Mouse (Mus musculus): ENCODE measurements around the gene Gm3194. TPM values are rescaled to one million over a fixed set of nuclear protein-coding genes. Genes with fewer than 3 reads are reported as not detected.
"Not testable (repeated sequence)": the region's sequence is repeated elsewhere in the genome, so short reads cannot be mapped to it uniquely, and the experiment has no call there.

The Gm3194 gene
- polyA plus RNA-seq (2015; fragmentation: Nextera tagmentation; extraction: Ambion mirVana), result 2.2 and 2.6 TPM in 2 replicates

- not testable (repeated sequence) for H3K4me1 ChIP-seq (replicated peaks); H3K27me3 ChIP-seq; H3K4me3 ChIP-seq; H3K27ac ChIP-seq (replicated peaks); H3K36me3 ChIP-seq; H3K9me3 ChIP-seq; H3K9ac ChIP-seq; H3K4me2 ChIP-seq; ATAC-seq (ENCODE audit: low read depth)
- no CpG with 5 or more reads among the region's 3 CpGs for WGBS
Observed at GRCm38 (mm10) chr14:5455367-5455766, at the start of gene Gm3194. Gene Gm3194 (minus strand): TSS chr14:5455467.

DNA sequence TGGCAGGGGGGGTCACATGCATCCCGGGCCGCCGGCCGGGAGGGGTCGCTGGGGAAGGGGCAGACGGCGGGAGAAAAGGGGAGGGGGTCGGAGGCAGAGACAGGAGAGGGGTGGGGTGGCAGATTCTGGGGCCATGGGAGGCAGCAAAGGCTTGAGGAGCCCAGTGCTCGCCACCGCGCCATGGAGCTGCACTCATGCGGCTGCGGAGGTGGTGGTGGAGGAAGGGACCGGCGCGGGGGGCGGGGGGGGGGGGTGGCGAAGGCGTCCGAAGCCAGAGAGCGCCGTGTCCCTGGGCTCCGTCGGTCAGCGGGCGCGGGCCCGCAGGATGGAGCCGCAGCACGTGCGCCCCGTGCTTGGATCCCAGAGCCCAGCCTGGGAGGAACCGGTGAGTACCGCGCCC lies 46.1 kb upstream of the Gm3194 start, which contains the start of gene Gm3488:
Gene Gm3488, plus strand, starts transcription at position 301 of the 400 bp plus-strand sequence.
- H3K4me1 ChIP-seq (replicated peaks); H3K27ac ChIP-seq (replicated peaks); H3K4me2 ChIP-seq; H3K9ac ChIP-seq; H3K36me3 ChIP-seq; H3K27me3 ChIP-seq; H3K4me3 ChIP-seq; H3K9me3 ChIP-seq; ATAC-seq (ENCODE audit: low read depth): not testable (repeated sequence)
- no CpG with 5 or more reads among the region's 35 CpGs for WGBS

- H3K36me3 ChIP-seq; H3K9ac ChIP-seq; H3K27me3 ChIP-seq; H3K9me3 ChIP-seq; H3K4me2 ChIP-seq; ATAC-seq (ENCODE audit: low read depth); H3K27ac ChIP-seq (replicated peaks); H3K4me1 ChIP-seq (replicated peaks); H3K4me3 ChIP-seq: not testable (repeated sequence)
- WGBS, result 81% methylated on average over 4 of the region's 5 CpGs
Observed at GRCm38 (mm10) chr14:5483907-5484306, 28.6 kb upstream of the Gm3194 start, which contains the start of gene Gm3187. Gene Gm3187 (plus strand): TSS chr14:5484207.

DNA sequence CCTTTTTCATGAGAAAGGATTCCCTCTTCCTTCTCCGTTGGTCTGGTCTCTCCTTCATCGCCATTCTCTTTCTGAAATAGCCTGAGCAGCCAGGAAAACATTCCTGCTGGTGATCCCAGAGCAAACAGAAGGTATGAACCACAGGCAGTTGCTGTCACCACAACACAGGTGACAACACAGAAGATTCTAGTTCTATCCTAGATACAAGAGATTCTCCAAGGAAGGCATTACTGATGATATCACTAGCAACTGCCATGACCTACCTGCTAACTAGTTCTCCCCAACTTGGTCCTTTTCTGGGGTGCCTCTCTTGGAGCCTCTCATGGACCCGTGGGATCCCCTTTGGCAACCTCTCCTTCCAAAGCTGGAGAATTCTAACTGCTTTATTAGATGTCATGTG lies 22.5 kb upstream of the Gm3194 start, which contains the start of gene Gm8246:
Gene Gm8246, minus strand, starts transcription at position 101 of the 400 bp plus-strand sequence.
- not testable (repeated sequence) for H3K9me3 ChIP-seq; H3K9ac ChIP-seq; ATAC-seq (ENCODE audit: low read depth); H3K27me3 ChIP-seq; H3K4me3 ChIP-seq; H3K36me3 ChIP-seq; H3K4me2 ChIP-seq; H3K4me1 ChIP-seq (replicated peaks); H3K27ac ChIP-seq (replicated peaks)
- WGBS, result no CpG with 5 or more reads among the region's 3 CpGs

GRCm38 (mm10) chr14:5460469-5460868 lies 5.2 kb upstream of the Gm3194 start:
- not testable (repeated sequence) for ATAC-seq (ENCODE audit: low read depth)

DNA sequence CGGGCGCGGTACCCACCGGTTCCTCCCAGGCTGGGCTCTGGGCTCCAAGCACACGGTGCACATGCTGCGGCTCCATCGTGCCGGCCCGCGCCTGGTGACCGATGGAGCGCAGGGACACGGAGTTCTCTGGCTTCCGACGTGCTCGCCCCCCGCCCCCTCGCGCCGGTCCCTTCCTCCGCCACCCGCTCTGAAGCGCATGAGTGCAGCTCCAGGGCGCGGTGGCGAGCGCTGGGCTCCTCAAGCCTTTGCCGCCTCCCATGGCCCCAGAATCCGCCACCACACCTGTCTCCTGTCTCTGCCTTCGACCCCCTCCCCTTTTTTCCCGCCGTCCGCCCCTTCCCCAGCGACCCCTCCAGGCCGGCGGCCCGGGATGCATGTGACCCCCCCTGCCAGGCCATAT lies 66.3 kb downstream of the Gm3194 start, which contains the start of gene Gm3500:
Gene Gm3500, minus strand, starts transcription at position 101 of the 400 bp plus-strand sequence.
- H3K36me3 ChIP-seq; ATAC-seq (ENCODE audit: low read depth): not testable (repeated sequence)
- WGBS, result no CpG with 5 or more reads among the region's 37 CpGs

More at GRCm38 (mm10) chr14:5460469-5460868, 5.2 kb upstream of the Gm3194 start:
- not testable (repeated sequence) for H3K27me3 ChIP-seq; H3K9ac ChIP-seq; H3K9me3 ChIP-seq; H3K4me3 ChIP-seq; H3K27ac ChIP-seq (replicated peaks); H3K4me1 ChIP-seq (replicated peaks); H3K4me2 ChIP-seq; H3K36me3 ChIP-seq
- WGBS, result no CpG with 5 or more reads among the region's 19 CpGs

More for the DNA sequence above, 66.3 kb downstream of the Gm3194 start, which contains the start of gene Gm3500:
- H3K27ac ChIP-seq (replicated peaks); H3K9ac ChIP-seq; H3K27me3 ChIP-seq; H3K4me3 ChIP-seq; H3K4me2 ChIP-seq; H3K4me1 ChIP-seq (replicated peaks); H3K9me3 ChIP-seq: not testable (repeated sequence)

Other genes with a start within 250 kb of the Gm3194 start
- gene Gm3526, start 194.9 kb downstream of the Gm3194 start, polyA plus RNA-seq (2015; fragmentation: Nextera tagmentation; extraction: Ambion mirVana), result not detected in 2 replicates
- not detected in 2 replicates for gene Gm3542, start 120.5 kb downstream of the Gm3194 start, polyA plus RNA-seq (2015; fragmentation: Nextera tagmentation; extraction: Ambion mirVana)
- 0.68 and 0.77 TPM in 2 replicates for gene Gm3500, start 66.4 kb downstream of the Gm3194 start, polyA plus RNA-seq (2015; fragmentation: Nextera tagmentation; extraction: Ambion mirVana)
- gene Gm8246, start 22.4 kb upstream of the Gm3194 start, polyA plus RNA-seq (2015; fragmentation: Nextera tagmentation; extraction: Ambion mirVana), result not detected in 2 replicates
- gene Gm3187, start 28.7 kb upstream of the Gm3194 start, polyA plus RNA-seq (2015; fragmentation: Nextera tagmentation; extraction: Ambion mirVana), result not detected in 2 replicates
- gene Gm3488, start 46.2 kb upstream of the Gm3194 start, polyA plus RNA-seq (2015; fragmentation: Nextera tagmentation; extraction: Ambion mirVana), result 11.2 and 11.7 TPM in 2 replicates
- 0.17 TPM in 1 of 2 replicates, not detected in the other for gene Gm3532, start 83.0 kb upstream of the Gm3194 start, polyA plus RNA-seq (2015; fragmentation: Nextera tagmentation; extraction: Ambion mirVana)
- not detected in 2 replicates for gene Gm8265, start 177.6 kb upstream of the Gm3194 start, polyA plus RNA-seq (2015; fragmentation: Nextera tagmentation; extraction: Ambion mirVana)
- gene Gm9603, start 232.0 kb upstream of the Gm3194 start, polyA plus RNA-seq (2015; fragmentation: Nextera tagmentation; extraction: Ambion mirVana), result not detected in 2 replicates